Mouse (Mus musculus) heart, postnatal 0 days (tissue): ENCODE measurements around the gene Glo1. TPM values are rescaled to one million over a fixed set of nuclear protein-coding genes. Genes with fewer than 3 reads are reported as not detected.

Source experiments
- ATAC-seq: fragments of 200-750 bp; cut with Nextera tagmentation; 2 replicates; pipeline ENCODE4 v1.8.0; 2017; ENCODE audit warnings: low read depth, moderate number of reproducible peaks, moderate library complexity; ENCODE audit not compliant: insufficient read depth
- DNase-seq: peaks from one replicate; pipeline ENCODE4 v3.0.0-alpha.2; 2016; ENCODE audit warnings: low spot score
- H3K27ac ChIP-seq: fragments of 300-500 bp; sonication (generic); 2 replicates; pipeline ENCODE4 v1.5.1; 2014; ENCODE audit warnings: low read depth, mild to moderate bottlenecking
- H3K27me3 ChIP-seq: fragments of 300-500 bp; sonication (generic); 2 replicates; pipeline ENCODE4 v1.6.1; 2014; ENCODE audit warnings: low read length, mixed read lengths; ENCODE audit not compliant: control insufficient read depth, insufficient read depth
- H3K36me3 ChIP-seq: fragments of 300-500 bp; sonication (generic); replicated peaks from 2 replicates; pipeline ENCODE4 v1.6.1; 2014; ENCODE audit warnings: low read length, mixed read lengths; ENCODE audit not compliant: control insufficient read depth, insufficient read depth
- H3K4me1 ChIP-seq: fragments of 300-500 bp; sonication (generic); 2 replicates; pipeline ENCODE4 v1.6.1; 2014; ENCODE audit warnings: antibody characterized with exemption; ENCODE audit not compliant: control insufficient read depth, insufficient read depth
- H3K4me2 ChIP-seq: fragments of 300-500 bp; sonication (generic); 2 replicates; pipeline ENCODE4 v1.6.1; 2014; ENCODE audit warnings: low read depth, mild to moderate bottlenecking, low read length, moderate library complexity
- H3K4me3 ChIP-seq: fragments of 300-500 bp; sonication (generic); 2 replicates; pipeline ENCODE4 v1.5.1; 2014; ENCODE audit warnings: low read depth, low read length
- H3K9ac ChIP-seq: fragments of 300-500 bp; sonication (generic); replicated peaks from 2 replicates; pipeline ENCODE4 v1.6.1; 2014; ENCODE audit warnings: low read depth, low read length, mixed read lengths
- H3K9me3 ChIP-seq: fragments of 300-500 bp; sonication (generic); replicated peaks from 2 replicates; pipeline ENCODE4 v1.6.1; 2016; ENCODE audit warnings: low read length; ENCODE audit not compliant: control insufficient read depth
- CTCF ChIP-seq: IDR thresholded peaks from 2 replicates; pipeline ENCODE4 v1.5.1; 2016; ENCODE audit warnings: antibody characterized with exemption, control low read depth, low read depth
- EP300 ChIP-seq: IDR thresholded peaks from 2 replicates; pipeline ENCODE4 v1.6.1; 2016; ENCODE audit warnings: antibody characterized with exemption, low read depth
- WGBS: fragments of 180-500 bp; shearing (Covaris S2); extraction: QIAGEN DNeasy Blood & Tissue Kit; methylation state at CpG from one replicate; pipeline ENCODE4 v1.1.7; 2014; 5-methylcytosine and 5-hydroxymethylcytosine counted together
- polyA plus RNA-seq: library from polyadenylated mRNA; unstranded; fragments of >200 nt; fragmentation: Nextera tagmentation; extraction: Ambion mirVana; gene quantifications from 2 replicates; pipeline ENCODE4 v1.2.1, GENCODE M21; 2015
- total RNA-seq: library from RNA; depleted of rRNA; stranded (reverse); fragments of >200 nt; gene quantifications from 2 replicates; pipeline ENCODE4 v1.2.3, GENCODE M21; 2014; ENCODE audit warnings: low replicate concordance

Gene Glo1
- total and polyA plus RNA-seq, 2 experiments from 2014 or later = 143 to 184 TPM

- Histone ChIP-seq H3K27ac (no peak overlapping the region), H3K4me3 (no peak overlapping the region), H3K9me3 (no peaks in the 10 kb centered on the region), H3K27me3 (no peaks in the 10 kb centered on the region), H3K36me3 (no peaks in the 10 kb centered on the region), H3K4me2 (no peak overlapping the region), H3K4me1 (no peaks in the 10 kb centered on the region), H3K9ac (no peak overlapping the region)
- DNase-seq = no peak
- TF ChIP-seq CTCF (no peak), EP300 (no peak)
- ATAC-seq = no peak
- WGBS = 88% methylated on average over 2 of the region's 2 CpGs
Measured at GRCm38 (mm10) chr17:30583258-30584001, 43.2 kb downstream of the Glo1 start.

- Histone ChIP-seq H3K4me1 (no peaks in the 10 kb centered on the region), H3K36me3 (no peaks in the 10 kb centered on the region), H3K27me3 (no peaks in the 10 kb centered on the region), H3K9me3 (no peaks in the 10 kb centered on the region), H3K27ac (no peak overlapping the region), H3K9ac (no peak overlapping the region), H3K4me3 (no peak overlapping the region), H3K4me2 (no peak overlapping the region)
- DNase-seq = no peak
- 78% methylated on average over 3 of the region's 3 CpGs for WGBS
- no peak for TF ChIP-seq EP300
- no peak for TF ChIP-seq CTCF
- ATAC-seq = no peak
Measured at GRCm38 (mm10) chr17:30582313-30582712, 44.4 kb downstream of the Glo1 start.

- ATAC-seq = no peak
Measured at GRCm38 (mm10) chr17:30581201-30581600, 45.5 kb downstream of the Glo1 start.

GRCm38 (mm10) chr17:30580781-30581180 is 45.9 kb downstream of the Glo1 start:
- WGBS = 63% methylated on average over 1 of the region's 1 CpGs

More at GRCm38 (mm10) chr17:30581201-30581600, 45.5 kb downstream of the Glo1 start:
- Histone ChIP-seq H3K4me3 (no peak overlapping the region), H3K4me1 (peaks cover 6% of the 10 kb centered on the region), H3K27ac (no peak overlapping the region), H3K9me3 (no peaks in the 10 kb centered on the region), H3K9ac (no peak overlapping the region), H3K27me3 (no peaks in the 10 kb centered on the region), H3K36me3 (no peaks in the 10 kb centered on the region), H3K4me2 (no peak overlapping the region)
- WGBS = 76% methylated on average over 6 of the region's 6 CpGs
- TF ChIP-seq EP300 (no peak), CTCF (no peak)
- DNase-seq = no peak

GRCm38 (mm10) chr17:30576946-30577345 is 49.7 kb downstream of the Glo1 start:
- H3K9ac ChIP-seq = peak overlapping the region; percentile 81
- ATAC-seq = no peak
- peaks cover 18% of the 10 kb centered on the region for H3K4me1 ChIP-seq
- no peaks in the 10 kb centered on the region for H3K36me3 ChIP-seq
- TF ChIP-seq CTCF (no peak), EP300 (no peak)
- H3K4me3 ChIP-seq = peak overlapping the region; percentile 92
- H3K4me2 ChIP-seq = peak overlapping the region; percentile 71
- DNase-seq = no peak
- WGBS = 56% methylated on average over 12 of the region's 12 CpGs
- no peaks in the 10 kb centered on the region for H3K9me3 ChIP-seq
- no peaks in the 10 kb centered on the region for H3K27me3 ChIP-seq
- H3K27ac ChIP-seq = peak overlapping the region; percentile 86; the same call in 1 of the 2 replicates

More at GRCm38 (mm10) chr17:30580781-30581180, 45.9 kb downstream of the Glo1 start:
- Histone ChIP-seq H3K27ac (no peak overlapping the region), H3K9me3 (no peaks in the 10 kb centered on the region), H3K9ac (no peak overlapping the region), H3K4me2 (no peak overlapping the region), H3K27me3 (no peaks in the 10 kb centered on the region), H3K4me3 (no peak overlapping the region), H3K4me1 (peaks cover 6% of the 10 kb centered on the region), H3K36me3 (no peaks in the 10 kb centered on the region)
- ATAC-seq = no peak
- TF ChIP-seq EP300 (no peak), CTCF (no peak)
- no peak for DNase-seq
